Mouse (Mus musculus) left cerebral cortex, postnatal 25 days (tissue): ENCODE measurements around the gene Hadhb. TPM values are rescaled to one million over a fixed set of nuclear protein-coding genes. Genes with fewer than 3 reads are reported as not detected.
A peak's percentile ranks its signal among the peaks of the same experiment; 100 is the strongest.

Experiments
- DNase-seq, 2 experiments: peaks; one replicate each; pipeline ENCODE4 v3.0.0; 2022; ENCODE audit warnings: low spot score in 2 of 2, mixed read lengths in 1 of 2
- intact Hi-C: fragments of 180-260 bp; cut with DNase I; formaldehyde crosslinking; loops from one replicate; pipeline ENCODE4 v1.15.1; 2025
- microRNA-seq, 2 experiments: library from miRNA; unstranded; fragments of <30 nt; microRNA quantifications; one replicate each; pipeline ENCODE4 v1.2.0; 2022
- total RNA-seq, 2 experiments: library from RNA; stranded (reverse); gene quantifications; 2 replicates each; pipeline ENCODE4 v1.2.3; 2021

Hadhb gene
- total RNA-seq, 2 experiments from 2014 or later = 86.9 to 91.2 TPM

DNA sequence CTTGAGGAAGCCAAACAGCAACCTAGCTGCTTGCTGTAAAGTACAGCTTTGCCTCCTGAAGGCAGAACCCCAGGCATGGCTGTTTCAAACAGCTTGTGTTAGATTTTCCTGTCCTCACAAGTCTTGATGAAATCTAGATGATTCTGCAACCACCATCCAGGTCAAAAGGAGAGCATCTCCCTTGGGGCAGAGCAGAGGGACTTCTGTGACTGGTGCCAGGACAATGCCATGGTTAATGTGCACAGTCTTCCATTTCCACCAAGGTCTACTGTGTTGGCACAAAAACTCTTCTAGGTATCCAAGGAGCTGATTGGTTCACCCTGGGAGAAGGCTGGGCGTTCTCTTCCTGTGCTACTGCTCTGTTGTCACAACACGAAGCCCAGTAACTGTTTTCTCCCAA lies 64.7 kb downstream of the Hadhb start:
- intact Hi-C loops = loop anchor here (5.0 to 10.0 kb wide), 2 partner anchors 263 to 575 kb away; no protein-coding TSS in a partner anchor
- DNase-seq = no peak

DNA sequence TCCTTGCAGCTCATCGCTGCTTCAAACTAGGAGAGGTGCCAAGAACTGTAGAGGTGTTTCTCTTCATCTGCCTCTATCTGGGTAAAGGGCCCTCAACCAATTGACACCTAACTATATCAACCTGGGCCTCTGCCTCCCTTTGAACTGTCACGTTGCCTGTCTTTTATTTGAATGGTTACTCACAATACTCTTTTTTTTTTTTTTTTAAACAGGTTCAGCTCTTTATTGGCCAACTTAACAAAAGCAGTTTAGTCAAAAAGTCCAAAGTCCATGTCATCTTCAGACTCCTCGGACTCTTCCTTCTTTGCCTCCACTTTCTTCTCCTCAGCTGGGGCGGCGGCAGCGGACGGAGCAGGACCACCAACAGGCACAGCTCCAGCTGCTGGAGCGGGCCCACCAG lies 65.6 kb downstream of the Hadhb start:
- no peak for DNase-seq
- intact Hi-C loops = no loop called here

DNA sequence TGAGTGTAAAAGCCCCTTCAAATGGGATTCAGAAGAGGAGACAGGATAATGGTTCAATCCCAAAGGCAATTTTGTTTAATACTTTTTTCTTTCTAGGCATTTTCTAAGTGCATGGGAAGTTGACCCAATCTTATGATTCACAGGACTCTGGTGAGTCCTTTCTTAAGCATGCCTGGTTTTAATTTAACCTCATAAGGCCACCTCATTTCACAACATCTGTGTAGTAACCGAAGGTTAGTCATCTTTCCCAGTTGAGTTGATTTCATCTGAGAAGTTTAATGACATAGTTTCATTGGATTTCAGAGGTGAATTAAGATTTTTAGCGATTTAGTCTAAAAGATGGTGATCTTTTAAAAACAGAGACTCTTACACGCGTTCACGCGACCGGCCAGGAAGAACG lies 67.6 kb downstream of the Hadhb start:
- intact Hi-C loops = no loop called here

DNA sequence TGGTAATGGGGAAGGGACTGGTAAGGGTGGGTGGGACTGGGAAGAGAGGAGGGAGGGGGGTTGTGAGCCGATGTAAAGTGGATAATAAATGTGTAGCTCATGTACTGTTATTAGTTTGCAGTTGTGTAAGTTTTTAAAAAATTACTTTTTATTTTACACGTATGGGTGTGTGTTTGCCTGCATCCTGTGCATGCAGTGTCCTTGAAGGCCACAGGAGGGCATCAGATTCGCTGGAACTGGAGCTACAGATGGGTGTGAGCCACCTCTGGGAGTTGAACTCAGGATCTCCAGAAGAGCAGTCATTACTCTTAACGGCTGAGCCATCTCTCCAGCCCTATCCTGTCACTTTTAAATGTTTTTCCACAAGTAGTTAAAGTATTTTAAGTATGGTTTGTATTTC lies 75.9 kb downstream of the Hadhb start:
- intact Hi-C loops = no loop called here
- peak; percentile 17 to 35 for DNase-seq

More for the DNA sequence above, 67.6 kb downstream of the Hadhb start:
- no peak for DNase-seq

DNA sequence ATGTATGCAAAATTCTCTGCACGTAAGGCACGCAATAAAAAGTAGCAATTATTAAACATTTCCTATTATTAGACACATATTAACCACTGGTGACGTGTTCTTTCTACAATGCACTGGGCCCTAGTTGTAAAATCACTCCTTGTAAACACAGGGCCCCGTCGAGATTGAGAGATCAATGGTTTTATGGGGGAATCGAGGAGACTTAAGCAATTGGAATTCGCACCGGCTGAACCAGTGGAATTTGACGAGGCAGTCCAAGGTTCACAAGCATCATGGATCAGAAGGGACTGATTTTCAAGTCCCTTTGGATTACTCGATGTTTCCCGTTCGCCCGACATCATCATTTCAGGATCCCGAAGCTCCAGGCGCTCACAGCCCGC lies 76.8 kb downstream of the Hadhb start:
- intact Hi-C loops = no loop called here
- DNase-seq = no peak

DNA sequence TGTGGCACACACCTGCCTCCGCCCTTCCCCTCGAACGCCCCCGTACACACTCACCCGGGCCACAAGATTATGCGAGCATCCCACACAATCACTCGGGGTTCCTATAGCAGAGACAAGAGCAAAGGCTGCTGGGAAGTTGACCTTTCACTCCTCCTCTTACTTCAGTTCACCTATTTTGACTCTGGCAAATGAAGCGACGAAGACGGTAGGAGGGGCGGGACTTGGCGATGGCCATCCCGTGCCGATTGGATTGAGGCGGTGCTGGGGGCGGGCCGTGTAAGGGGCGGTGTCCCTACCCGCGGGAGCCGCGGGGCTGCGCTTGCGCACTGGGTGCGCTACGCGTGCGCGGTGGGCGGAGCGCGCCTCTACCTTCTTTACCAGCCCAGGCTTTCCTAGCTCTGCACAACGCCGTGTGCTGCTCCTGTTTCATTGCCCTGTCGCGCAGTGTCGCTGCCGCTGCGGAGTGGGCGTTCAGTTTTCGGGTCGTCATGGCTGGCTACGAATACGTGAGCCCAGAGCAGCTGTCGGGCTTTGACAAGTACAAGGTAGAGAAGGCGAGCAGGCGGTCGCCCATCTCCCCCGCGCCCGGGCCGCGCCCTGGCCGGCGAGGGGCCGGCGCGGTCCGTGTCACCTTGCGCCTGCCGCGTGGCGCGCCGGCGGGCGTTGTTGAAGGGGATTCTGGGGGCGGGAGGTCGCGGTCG lies 77.4 kb downstream of the Hadhb start, which contains the start of gene Selenoi:
Gene Selenoi, plus strand, starts transcription at position 311 of the 701 bp plus-strand sequence.
- intact Hi-C loops = no loop called here
- peak; percentile 99 to 100 for DNase-seq

DNA sequence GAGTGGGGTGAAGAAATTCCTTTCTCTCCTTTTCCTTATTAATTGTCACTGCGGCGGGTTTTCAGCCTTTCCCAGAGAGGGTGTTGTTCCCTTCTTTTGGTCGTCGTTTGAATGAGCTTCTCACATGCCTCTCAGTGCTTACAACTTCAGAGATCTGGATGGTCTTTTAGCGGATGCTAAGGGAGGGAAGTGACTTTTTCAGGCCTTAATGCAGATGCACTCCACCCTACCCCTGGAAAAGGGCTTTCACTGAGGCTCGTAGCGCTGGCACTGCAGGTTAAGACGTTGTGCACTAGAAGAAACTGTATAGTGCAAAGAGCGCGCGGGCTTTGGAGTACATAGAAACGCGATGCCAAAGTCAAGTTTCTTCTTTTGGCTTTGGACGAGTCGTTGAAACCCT lies 78.0 kb downstream of the Hadhb start:
- DNase-seq = peak; percentile 15 to 38
- intact Hi-C loops = no loop called here

DNA sequence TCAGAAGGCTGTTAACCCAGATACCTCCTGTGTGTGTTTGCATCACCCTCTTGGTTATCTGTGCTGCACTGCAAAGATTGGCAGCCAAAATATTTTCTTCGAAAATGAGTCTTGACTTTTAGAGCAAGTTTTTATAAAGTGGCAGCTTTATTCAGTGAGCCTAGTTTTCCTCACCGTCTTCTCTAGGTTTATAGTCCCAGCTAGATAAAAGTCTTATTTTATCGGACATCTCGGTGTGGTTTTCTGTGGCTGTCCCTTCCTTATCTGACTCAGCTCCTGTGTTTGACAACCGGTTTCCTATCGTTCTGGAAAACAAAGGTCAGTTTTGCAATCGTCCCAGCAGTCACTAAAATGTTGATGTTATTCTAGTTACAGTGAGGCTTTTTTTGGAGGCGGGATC lies 78.9 kb downstream of the Hadhb start:
- DNase-seq = no peak
- intact Hi-C loops = no loop called here

Small RNAs within 50 kb of the gene (microRNA-seq; reads per million reads assigned to microRNA genes)
- gene Mir1960 = 0 to 0.74 reads per million in 2 experiments

Other genes starting within 250 kb of the Hadhb start
- not detected for gene Il6, start 142.1 kb upstream of the Hadhb start, total RNA-seq
- 1 to 10 TPM; 3.5 to 5.3 TPM for gene Tyms, start 81.6 kb upstream of the Hadhb start, total RNA-seq
- 10 to 100 TPM; 10.1 to 13.1 TPM for gene Garem2, start 50.1 kb upstream of the Hadhb start, total RNA-seq
- gene 3110082J24Rik, start 49.2 kb upstream of the Hadhb start, total RNA-seq = 1 to 10 TPM; 2.0 TPM
- gene Hadha, start 86 bp upstream of the Hadhb start, total RNA-seq = 10 to 100 TPM; 61.0 to 71.5 TPM
- not detected for gene Adgrf3, start 50.5 kb downstream of the Hadhb start, total RNA-seq
- gene Selenoi, start 77.3 kb downstream of the Hadhb start, total RNA-seq = 10 to 100 TPM; 50.4 to 51.4 TPM
- 10 to 100 TPM; 16.3 to 17.6 TPM for gene Drc1, start 126.1 kb downstream of the Hadhb start, total RNA-seq